16 mouse cellular contexts compared by ENCODE assay signal in the genomic region with DNA sequence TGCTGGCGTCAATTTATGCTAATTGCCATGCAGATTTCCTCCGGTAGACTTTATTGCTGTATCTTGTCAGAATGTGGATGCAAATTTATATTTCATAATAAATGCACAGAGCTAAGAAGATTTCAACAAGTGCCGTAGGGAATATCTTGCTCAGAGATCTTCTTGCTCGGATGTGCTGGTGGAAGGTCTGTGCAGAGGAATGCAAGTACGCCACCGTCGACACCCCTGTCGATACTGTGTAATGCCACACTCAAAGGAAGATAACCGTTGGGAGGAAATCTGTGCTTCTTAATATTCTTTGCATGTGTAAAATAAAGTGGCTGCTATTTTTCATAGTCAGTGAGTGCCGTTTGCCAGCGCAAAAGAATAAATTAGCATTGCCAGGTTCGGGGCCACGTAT. TPM values are rescaled to one million over a fixed set of nuclear protein-coding genes. Genes with fewer than 3 reads are reported as not detected.
A peak's percentile ranks its signal among the peaks of the same experiment; 100 is the strongest.
DNase-seq lines count a peak whose midpoint lies in the region; ATAC-seq and TF ChIP-seq lines count a peak whose summit lies in the region.
"Had no signal": no experiment of that assay in that cellular context is flagged by ENCODE, and none has a peak within 500 bp of the region (broad histone marks: within the 10 kb centered on the region; RNA-seq: fewer than 3 reads in every experiment).

No protein-coding gene starts in this region.

- dilution Hi-C loops in CH12.LX (cut with MboI; ENCODE audit: extremely low pct_ligation_motif_present, extremely low pct_unique_long_range_greater_than_20kb, low sequenced_read_pairs), result no loop called here

- no peak for TF ChIP-seq POLR2A in CH12.LX (IDR thresholded peaks at IDR 0.05; ENCODE audit: low read depth, low read length)

- TF ChIP-seq RAD21 in CH12.LX (IDR thresholded peaks at IDR 0.05; ENCODE audit: low read depth, low read length), result no peak

- no peaks in the 10 kb centered on the region for H3K27me3 ChIP-seq in CH12.LX (replicated peaks)
- no peaks in the 10 kb centered on the region for H3K27me3 ChIP-seq in forebrain, embryonic 11.5 days (ENCODE audit: control insufficient read depth, insufficient read depth, low read length)
- H3K27me3 ChIP-seq in hindbrain, embryonic 12.5 days, result no peaks in the 10 kb centered on the region
- no peaks in the 10 kb centered on the region for H3K27me3 ChIP-seq in midbrain, embryonic 13.5 days
- H3K27me3 ChIP-seq in heart, embryonic 10.5 days (ENCODE audit: insufficient read depth, poor library complexity, severe bottlenecking), result no peaks in the 10 kb centered on the region
- H3K27me3 ChIP-seq: stomach, embryonic 15.5 days had no signal

- H3K4me2 ChIP-seq in CH12.LX (ENCODE audit: insufficient read depth, low read depth, poor library complexity, severe bottlenecking), result peak overlapping the region; percentile 42
- no peak overlapping the region; the same call in 1 of the 2 replicates for H3K4me2 ChIP-seq in forebrain, embryonic 11.5 days (ENCODE audit: low read depth, low read length, severe bottlenecking)
- H3K4me2 ChIP-seq in hindbrain, embryonic 12.5 days (replicated peaks), result peak overlapping the region; percentile 34
- peak overlapping the region; percentile 26 for H3K4me2 ChIP-seq in midbrain, embryonic 13.5 days (replicated peaks)
- H3K4me2 ChIP-seq: stomach, embryonic 15.5 days had no signal

- H3K9me3 ChIP-seq in CH12.LX (replicated peaks; ENCODE audit: low read length), result peaks cover 2% of the 10 kb centered on the region
- no peaks in the 10 kb centered on the region for H3K9me3 ChIP-seq in forebrain, embryonic 11.5 days (ENCODE audit: control insufficient read depth, low read length)
- H3K9me3 ChIP-seq in hindbrain, embryonic 12.5 days (replicated peaks), result no peaks in the 10 kb centered on the region
- no peaks in the 10 kb centered on the region for H3K9me3 ChIP-seq in midbrain, embryonic 13.5 days
- no peaks in the 10 kb centered on the region for H3K9me3 ChIP-seq in heart, embryonic 10.5 days
- H3K9me3 ChIP-seq: G1E; stomach, embryonic 15.5 days had no signal

- no peak for TF ChIP-seq CTCF in CH12.LX (conservative IDR thresholded peaks at IDR 0.05 in 1 of 2, IDR thresholded peaks at IDR 0.05 in 1 of 2; ENCODE audit: low read depth in 2 of 2, low read length in 2 of 2)

- intact Hi-C loops in heart, postnatal 10 days (cut with DNase I), result no loop called here

- WGBS in forebrain, embryonic 11.5 days, result 62% methylated on average over 13 of the region's 13 CpGs
- 31% methylated on average over 13 of the region's 13 CpGs for WGBS in hindbrain, embryonic 12.5 days
- 38% methylated on average over 13 of the region's 13 CpGs for WGBS in midbrain, embryonic 13.5 days
- 59% methylated on average over 13 of the region's 13 CpGs for WGBS in heart, embryonic 10.5 days

- no peak for TF ChIP-seq EP300 in CH12.LX (IDR thresholded peaks at IDR 0.05; ENCODE audit: low read length)

- no peak for DNase-seq in CH12.LX (ENCODE audit: extremely low read depth)
- DNase-seq in forebrain, embryonic 11.5 days (ENCODE audit: low spot score), result no peak
- no peak for DNase-seq in heart, postnatal 10 days
- DNase-seq in urinary bladder, postnatal 14 days (ENCODE audit: low spot score), result no peak
- DNase-seq in heart, embryonic 10.5 days (ENCODE audit: low spot score), result no peak
- DNase-seq in kidney, postnatal 25 days, result no peak
- DNase-seq: adrenal gland, postnatal 10 days; cerebellum, adult 9-10 months; kidney, adult 9 months; liver; lung, adult 2 months had no signal

- H3K36me3 ChIP-seq in CH12.LX (replicated peaks in 1 of 2; ENCODE audit: control insufficient read depth in 1 of 2, insufficient read depth in 1 of 2, low read length in 1 of 2), result no peaks in the 10 kb centered on the region
- H3K36me3 ChIP-seq in forebrain, embryonic 11.5 days (ENCODE audit: control insufficient read depth, insufficient read depth, low read length), result no peaks in the 10 kb centered on the region
- H3K36me3 ChIP-seq in hindbrain, embryonic 12.5 days, result peaks cover 21% of the 10 kb centered on the region
- peaks cover 18% of the 10 kb centered on the region for H3K36me3 ChIP-seq in midbrain, embryonic 13.5 days
- no peaks in the 10 kb centered on the region for H3K36me3 ChIP-seq in heart, embryonic 10.5 days
- H3K36me3 ChIP-seq: G1E; stomach, embryonic 15.5 days had no signal

- H3K9ac ChIP-seq in CH12.LX (ENCODE audit: insufficient read depth, low read depth), result no peak overlapping the region
- no peak overlapping the region for H3K9ac ChIP-seq in forebrain, embryonic 11.5 days (ENCODE audit: low read length)
- H3K9ac ChIP-seq in hindbrain, embryonic 12.5 days, result no peak overlapping the region
- H3K9ac ChIP-seq in midbrain, embryonic 13.5 days (replicated peaks), result 0 out of 2 replicates have a peak overlapping the region, but pooled peaks have one; percentile 15
- H3K9ac ChIP-seq: stomach, embryonic 15.5 days had no signal

- no peak overlapping the region for H3K4me3 ChIP-seq in CH12.LX (replicated peaks in 1 of 3; ENCODE audit: low read depth in 2 of 3, low read length in 2 of 3, poor library complexity in 1 of 3)
- H3K4me3 ChIP-seq in forebrain, embryonic 11.5 days (ENCODE audit: low read depth, low read length), result no peak overlapping the region
- H3K4me3 ChIP-seq in hindbrain, embryonic 12.5 days, result no peak overlapping the region
- H3K4me3 ChIP-seq in midbrain, embryonic 13.5 days (replicated peaks), result no peak overlapping the region
- H3K4me3 ChIP-seq in heart, embryonic 10.5 days, result no peak overlapping the region
- H3K4me3 ChIP-seq: erythroblast, embryonic 14.5 days; stomach, embryonic 15.5 days had no signal

- in situ Hi-C loops in CH12.LX (cut with MboI; ENCODE audit: low pct_ligation_motif_present, low pct_unique_long_range_greater_than_20kb, low sequenced_read_pairs), result no loop called here

- no peak for ATAC-seq in forebrain, embryonic 11.5 days (replicated peaks; ENCODE audit: low FRiP score)
- ATAC-seq in hindbrain, embryonic 12.5 days (ENCODE audit: low FRiP score), result peak; percentile 29
- peak; percentile 51; the same call in 1 of the 2 replicates for ATAC-seq in midbrain, embryonic 13.5 days

- H3K79me2 ChIP-seq in CH12.LX (replicated peaks; ENCODE audit: control insufficient read depth, extremely low read depth, insufficient read depth, poor library complexity, severe bottlenecking), result no peaks in the 10 kb centered on the region

- H3K27ac ChIP-seq in CH12.LX (ENCODE audit: insufficient read depth, low read depth), result no peak overlapping the region
- H3K27ac ChIP-seq in forebrain, embryonic 11.5 days (ENCODE audit: low read depth, low read length), result peak overlapping the region; percentile 51
- H3K27ac ChIP-seq in hindbrain, embryonic 12.5 days, result peak overlapping the region; percentile 87
- H3K27ac ChIP-seq in midbrain, embryonic 13.5 days, result peak overlapping the region; percentile 84
- no peak overlapping the region for H3K27ac ChIP-seq in heart, embryonic 10.5 days
- H3K27ac ChIP-seq: stomach, embryonic 15.5 days had no signal

- peaks cover 29 to 73% of the 10 kb centered on the region in 2 experiments for H3K4me1 ChIP-seq in CH12.LX (ENCODE audit: control insufficient read depth in 1 of 2, insufficient read depth in 2 of 2)
- H3K4me1 ChIP-seq in forebrain, embryonic 11.5 days (replicated peaks; ENCODE audit: control insufficient read depth, insufficient read depth, low read length), result peaks cover 16% of the 10 kb centered on the region; the same call in 1 of the 2 replicates
- peaks cover 58% of the 10 kb centered on the region for H3K4me1 ChIP-seq in hindbrain, embryonic 12.5 days
- peaks cover 60% of the 10 kb centered on the region for H3K4me1 ChIP-seq in midbrain, embryonic 13.5 days (replicated peaks)
- H3K4me1 ChIP-seq in heart, embryonic 10.5 days, result peaks cover 45% of the 10 kb centered on the region
- H3K4me1 ChIP-seq: stomach, embryonic 15.5 days had no signal

TF ChIP-seq in CH12.LX, 34 proteins besides CTCF, POLR2A, EP300 and RAD21:
- TF ChIP-seq JUND (conservative IDR thresholded peaks at IDR 0.05; ENCODE audit: low read depth, low read length) (no peak), ZKSCAN1 (IDR thresholded peaks at IDR 0.05; ENCODE audit: borderline replicate concordance, low read depth, low read length) (no peak), MXI1 (IDR thresholded peaks at IDR 0.05; ENCODE audit: low read depth, low read length) (0 out of 2 replicates have a peak, but pooled peaks have one; percentile 1), PAX5 (IDR thresholded peaks at IDR 0.05; ENCODE audit: low read length) (no peak), MAX (IDR thresholded peaks at IDR 0.05; ENCODE audit: low read length) (no peak)
TF ChIP-seq in CH12.LX: peak in this region for 1.

RNA-seq across cellular contexts. Expression of a gene that starts 35.5 kb away (rescaled TPM):
- total RNA-seq in CH12.LX (2012; rRNA removed) (0.04 TPM in 1 of 2 replicates, not detected in the other), CH12.LX (2014; rRNA removed) (not detected in 2 replicates)
- polyA plus RNA-seq in CH12.LX (2012; ENCODE audit: insufficient read length, low read depth), result 0.11 and 0.19 TPM in 2 replicates
- 12.5 and 13.6 TPM in 2 replicates for polyA plus RNA-seq in forebrain, embryonic 11.5 days (2014; fragmentation: Nextera tagmentation; extraction: Ambion mirVana)
- polyA plus RNA-seq in hindbrain, embryonic 12.5 days (2016; fragmentation: Nextera tagmentation; extraction: Ambion mirVana), result 58.0 and 62.5 TPM in 2 replicates
- polyA plus RNA-seq in midbrain, embryonic 13.5 days (2015; fragmentation: Nextera tagmentation; extraction: Ambion mirVana), result 58.9 and 64.2 TPM in 2 replicates
- 1 to 10 TPM; 1.7 to 1.8 TPM for total RNA-seq in heart, postnatal 10 days (2021)
- polyA plus RNA-seq in heart, embryonic 10.5 days (2016; fragmentation: Nextera tagmentation; extraction: Ambion mirVana), result 2.3 and 2.7 TPM in 2 replicates
- polyA plus RNA-seq: erythroblast, embryonic 14.5 days; G1E had no signal

RNA-seq across cellular contexts. Expression of a gene that starts 54.8 kb away (rescaled TPM):
- total RNA-seq in CH12.LX (2012; rRNA removed), result 59.7 and 69.9 TPM in 2 replicates
- 37.8 and 39.5 TPM in 2 replicates for total RNA-seq in CH12.LX (2014; rRNA removed)
- polyA plus RNA-seq in CH12.LX (2012; ENCODE audit: insufficient read length, low read depth), result 56.2 and 67.2 TPM in 2 replicates
- polyA plus RNA-seq in forebrain, embryonic 11.5 days (2014; fragmentation: Nextera tagmentation; extraction: Ambion mirVana), result 59.4 and 66.6 TPM in 2 replicates
- 47.6 and 49.5 TPM in 2 replicates for polyA plus RNA-seq in hindbrain, embryonic 12.5 days (2016; fragmentation: Nextera tagmentation; extraction: Ambion mirVana)
- polyA plus RNA-seq in midbrain, embryonic 13.5 days (2015; fragmentation: Nextera tagmentation; extraction: Ambion mirVana), result 49.3 and 55.1 TPM in 2 replicates
- total RNA-seq in heart, postnatal 10 days (2021), result 10 to 100 TPM; 18.8 to 22.2 TPM
- polyA plus RNA-seq in heart, embryonic 10.5 days (2016; fragmentation: Nextera tagmentation; extraction: Ambion mirVana), result 55.6 and 61.9 TPM in 2 replicates

Comparison
In these comparisons a context has a peak if more than half of its experiments do, and no peak if none do; other contexts are left out.
1. H3K27ac ChIP-seq: peak in forebrain, embryonic 11.5 days (single experiment), hindbrain, embryonic 12.5 days (single experiment) and midbrain, embryonic 13.5 days (single experiment); none in CH12.LX (single experiment) and heart, embryonic 10.5 days (single experiment).